Comparison of ENCODE assay signal across 10 mouse cellular contexts in the genomic region with DNA sequence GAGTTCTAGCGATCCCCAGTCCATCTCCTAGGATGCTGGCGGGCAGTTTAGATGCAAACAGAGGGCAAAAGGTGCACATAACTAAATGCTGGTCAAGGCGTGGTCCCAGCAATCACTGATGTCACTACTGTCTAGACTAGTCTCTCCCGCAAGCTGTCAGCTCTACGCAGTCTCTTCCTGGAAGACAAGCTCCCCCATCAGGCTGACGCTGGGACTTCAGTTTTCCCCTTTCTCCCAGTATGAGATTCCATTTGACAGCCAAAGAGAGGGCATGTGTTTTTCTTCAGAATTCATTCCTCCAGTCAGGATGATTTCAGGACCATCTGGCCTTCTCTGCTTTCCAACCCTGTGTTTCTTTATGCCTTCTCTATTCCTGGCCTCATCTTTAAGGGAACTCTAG.
DNase-seq lines count a peak whose midpoint lies in the region; ATAC-seq and TF ChIP-seq lines count a peak whose summit lies in the region.
"Had no signal": no experiment of that assay in that cellular context is flagged by ENCODE, and none has a peak within 500 bp of the region (broad histone marks: within the 10 kb centered on the region; RNA-seq: fewer than 3 reads in every experiment).

No protein-coding gene starts in this region.

- H3K27me3 ChIP-seq in Patski = no peaks in the 10 kb centered on the region
- no peaks in the 10 kb centered on the region for H3K27me3 ChIP-seq in embryonic facial prominence, embryonic 10.5 days (replicated peaks; ENCODE audit: low read depth, poor library complexity, severe bottlenecking)
- H3K27me3 ChIP-seq in heart, adult 2 months (ENCODE audit: control insufficient read depth, insufficient read depth, low read length) = no peaks in the 10 kb centered on the region
- H3K27me3 ChIP-seq: heart, embryonic 15.5 days; limb, embryonic 15.5 days had no signal

- CTCF ChIA-PET in Patski (lab: Charles Lee) = no interaction called here

- in situ Hi-C loops in Patski (cut with MboI; ENCODE audit: low pct_unique_long_range_greater_than_20kb) = no loop called here

- H3K4me3 ChIP-seq in left cerebral cortex, adult 2 months = no peak overlapping the region
- H3K4me3 ChIP-seq in embryonic facial prominence, embryonic 10.5 days = no peak overlapping the region
- no peak overlapping the region for H3K4me3 ChIP-seq in heart, adult 2 months
- H3K4me3 ChIP-seq: heart, embryonic 15.5 days; limb, embryonic 15.5 days had no signal

- H3K36me3 ChIP-seq in embryonic facial prominence, embryonic 10.5 days (replicated peaks) = no peaks in the 10 kb centered on the region
- H3K36me3 ChIP-seq in heart, adult 2 months (ENCODE audit: control insufficient read depth, insufficient read depth, low read length) = no peaks in the 10 kb centered on the region
- H3K36me3 ChIP-seq: heart, embryonic 15.5 days; limb, embryonic 15.5 days had no signal

- H3K9ac ChIP-seq in heart, adult 2 months (ENCODE audit: low read depth, low read length) = no peak overlapping the region
- H3K9ac ChIP-seq: heart, embryonic 15.5 days; limb, embryonic 15.5 days had no signal

- H3K79me2 ChIP-seq in heart, adult 2 months (replicated peaks; ENCODE audit: control insufficient read depth, insufficient read depth, low read length) = no peaks in the 10 kb centered on the region

- no peak for DNase-seq in cerebellum, adult 11 months
- no peak for DNase-seq in left cerebral cortex, adult 2 months (ENCODE audit: extremely low spot score in 1 of 2, low spot score in 2 of 2)
- DNase-seq in left cerebral cortex, adult 8-10 months (ENCODE audit: low spot score in 2 of 2) = no peak
- no peak for DNase-seq in Patski (ENCODE audit: low read depth, low spot score)
- peak; percentile 43 for DNase-seq in embryonic facial prominence, embryonic 10.5 days (ENCODE audit: low spot score)
- DNase-seq in heart, adult 2 months = no peak

- POLR2A ChIA-PET in Patski (lab: Charles Lee) = no interaction called here

- 44% methylated on average over 6 of the region's 6 CpGs for WGBS in embryonic facial prominence, embryonic 10.5 days
- WGBS in heart, adult 2 months = 40% methylated on average over 6 of the region's 6 CpGs

- no peaks in the 10 kb centered on the region for H3K9me3 ChIP-seq in embryonic facial prominence, embryonic 10.5 days
- H3K9me3 ChIP-seq: heart, embryonic 15.5 days; limb, embryonic 15.5 days had no signal

- no peaks in the 10 kb centered on the region for H3K4me1 ChIP-seq in embryonic facial prominence, embryonic 10.5 days
- no peaks in the 10 kb centered on the region for H3K4me1 ChIP-seq in heart, adult 2 months (ENCODE audit: control insufficient read depth, insufficient read depth, low read length)
- H3K4me1 ChIP-seq: heart, embryonic 15.5 days; limb, embryonic 15.5 days had no signal

- no peak for TF ChIP-seq EP300 in heart, adult 2 months (IDR thresholded peaks at IDR 0.05; ENCODE audit: insufficient read depth, low read depth, low read length)

- peak; percentile 53 for TF ChIP-seq CTCF in left cerebral cortex, adult 2 months (IDR thresholded peaks at IDR 0.05)
- peak; percentile 37 for TF ChIP-seq CTCF in Patski (IDR thresholded peaks at IDR 0.05)
- no peak for TF ChIP-seq CTCF in heart, adult 2 months (IDR thresholded peaks at IDR 0.05)

- 0 out of 2 replicates have a peak, but pooled peaks have one; percentile 36 for ATAC-seq in cerebellum, adult (ENCODE audit: insufficient number of reproducible peaks, low FRiP score, low TSS enrichment)
- no peak for ATAC-seq in Patski
- no peak for ATAC-seq in monocyte, adult 5-6 weeks (replicated peaks; ENCODE audit: insufficient number of reproducible peaks, low FRiP score, low TSS enrichment, poor library complexity, severe bottlenecking)

- TF ChIP-seq POLR2A in heart, adult 2 months (IDR thresholded peaks at IDR 0.05; ENCODE audit: insufficient read depth, low read depth, low read length) = no peak

- H3K27ac ChIP-seq in left cerebral cortex, adult 2 months = no peak overlapping the region
- H3K27ac ChIP-seq in embryonic facial prominence, embryonic 10.5 days (replicated peaks) = no peak overlapping the region
- no peak overlapping the region for H3K27ac ChIP-seq in heart, adult 2 months
- H3K27ac ChIP-seq: heart, embryonic 15.5 days; limb, embryonic 15.5 days had no signal

- intact Hi-C loops in left cerebral cortex, adult 2 months (cut with DNase I) = no loop called here
- intact Hi-C loops in heart, adult 2 months (cut with DNase I) = no loop called here
